Mouse (Mus musculus): ENCODE data around the gene Tex33.
A peak's percentile ranks its signal among the peaks of the same experiment; 100 is the strongest.

Gene Tex33

DNA sequence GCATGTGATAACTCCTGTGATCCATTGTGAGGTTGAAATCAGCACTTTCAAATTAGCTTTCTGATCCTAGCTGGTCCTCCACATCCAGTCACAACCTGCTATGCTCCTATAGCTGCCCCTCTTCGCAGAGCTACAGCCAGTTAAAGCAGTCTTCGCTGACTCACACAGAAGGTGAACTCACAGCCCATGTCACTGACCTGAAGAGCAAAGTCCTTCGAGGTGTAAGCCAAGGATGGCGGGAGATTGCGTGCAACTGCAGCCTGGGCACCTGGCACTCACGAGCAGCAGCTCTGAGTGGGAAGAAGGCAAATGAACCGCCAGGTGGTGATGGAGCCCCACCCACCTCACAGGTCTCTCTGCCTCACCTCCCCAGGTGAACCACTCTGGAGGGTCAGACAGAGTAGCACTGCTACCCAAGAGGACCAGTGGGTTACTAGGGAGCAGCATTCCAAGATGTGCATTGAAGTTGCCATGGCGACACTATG is at the start of gene Tex33:
Tex33 (minus strand) TSS at position 435 of the 485 bp plus-strand sequence.
- no peak for DNase-seq (ENCODE audit: low read depth, low spot score)

DNA sequence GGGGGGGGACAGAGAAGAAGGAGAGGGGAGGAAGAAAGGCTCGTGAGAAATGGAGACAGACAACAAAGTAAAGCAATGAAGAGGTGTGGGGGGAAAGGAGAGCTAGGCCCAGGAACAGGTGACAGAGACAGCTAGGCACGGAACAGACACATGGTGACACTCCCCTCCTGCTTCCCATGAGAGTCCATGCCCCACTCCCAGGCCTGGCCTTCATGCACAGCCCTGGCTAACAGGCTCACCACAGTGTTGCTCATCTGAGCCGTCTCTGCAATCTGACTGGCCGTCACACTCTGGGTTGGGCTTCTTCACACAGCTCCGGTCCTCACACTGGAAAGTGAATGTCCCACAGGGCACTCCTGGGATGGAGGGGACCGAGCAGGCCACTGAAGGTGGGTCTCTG is 48.1 kb upstream of the Tex33 start:
- no peak for DNase-seq (ENCODE audit: low read depth, low spot score)

DNA sequence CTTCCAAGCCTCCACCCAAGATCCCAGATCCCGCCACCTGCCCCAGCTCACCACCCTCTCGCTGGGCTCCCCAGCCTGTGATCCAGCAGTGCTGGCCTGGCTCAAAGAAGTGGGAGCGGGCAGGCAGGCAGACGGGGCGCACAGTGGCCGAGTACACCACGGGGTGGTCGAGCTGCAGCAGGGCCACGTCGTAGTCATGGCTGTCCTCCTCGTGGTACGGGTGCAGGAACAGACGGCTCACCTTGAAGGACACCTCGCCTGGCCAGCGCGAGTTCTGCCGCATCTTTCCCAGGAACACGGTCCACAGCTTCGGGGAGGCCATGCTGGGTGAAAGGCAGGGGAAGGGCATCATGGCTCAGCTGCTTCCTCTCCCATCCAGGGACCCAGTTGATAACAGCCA is 46.5 kb upstream of the Tex33 start:
- no peak for DNase-seq (ENCODE audit: low read depth, low spot score)

DNA sequence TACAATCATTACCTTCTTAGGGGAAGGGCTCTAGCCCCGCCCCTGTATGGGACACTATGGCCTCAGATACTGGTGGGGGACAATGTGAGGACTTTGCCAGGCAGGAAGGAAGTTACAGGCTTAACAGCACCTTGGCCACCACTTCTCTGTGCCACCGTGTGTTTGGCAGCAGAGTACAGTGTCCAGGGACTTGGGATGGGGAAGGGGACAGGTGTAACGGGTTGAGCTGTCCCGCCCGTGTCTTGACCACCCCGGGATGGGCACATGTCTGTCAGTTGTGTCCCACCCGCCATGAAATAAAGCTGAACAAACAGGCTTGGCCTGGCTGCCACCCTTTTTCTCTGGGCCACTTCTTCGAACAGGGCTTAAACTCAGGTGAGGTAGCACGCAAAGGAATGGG is 43.3 kb upstream of the Tex33 start:
- no peak for DNase-seq (ENCODE audit: low read depth, low spot score)

DNA sequence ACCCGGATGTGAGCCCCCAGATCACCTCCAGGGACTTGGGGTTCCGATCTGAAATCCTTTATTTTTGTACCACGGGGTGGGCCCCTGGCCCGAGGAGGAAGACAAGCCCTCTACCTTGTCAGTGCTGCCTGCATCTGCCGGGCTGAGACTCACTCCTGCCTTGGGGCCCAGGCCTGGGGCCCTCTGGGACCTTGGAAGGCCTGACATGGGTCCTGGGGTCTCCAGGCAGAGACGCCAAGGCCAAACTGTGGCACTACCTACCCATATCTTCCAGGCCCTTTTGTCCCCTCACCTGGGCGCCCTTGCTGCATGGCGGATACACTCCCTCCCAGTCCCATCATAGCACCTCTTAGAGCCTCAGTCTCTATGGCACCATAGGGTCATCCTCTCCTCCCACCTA is 42.8 kb upstream of the Tex33 start:
- no peak for DNase-seq (ENCODE audit: low read depth, low spot score)

DNA sequence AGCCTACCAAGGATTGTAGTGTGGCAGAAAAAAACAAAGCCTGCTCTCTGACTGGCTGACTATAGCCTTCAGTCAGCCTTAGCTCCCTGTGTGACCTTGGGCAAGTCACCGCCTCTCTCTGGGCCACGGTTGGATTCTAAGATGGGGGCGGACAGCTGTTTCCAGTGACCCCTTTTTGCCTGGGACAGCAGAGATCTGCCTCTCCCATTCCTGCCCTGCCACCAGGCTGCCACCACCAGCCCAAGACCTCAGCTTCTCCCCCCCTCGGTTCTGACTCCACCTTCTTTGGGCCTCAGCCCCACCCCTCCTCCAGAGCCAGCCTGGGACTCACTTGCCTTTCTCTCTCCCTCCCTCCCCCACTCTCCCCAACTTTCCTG is 42.3 kb upstream of the Tex33 start:
- no peak for DNase-seq (ENCODE audit: low read depth, low spot score)

DNA sequence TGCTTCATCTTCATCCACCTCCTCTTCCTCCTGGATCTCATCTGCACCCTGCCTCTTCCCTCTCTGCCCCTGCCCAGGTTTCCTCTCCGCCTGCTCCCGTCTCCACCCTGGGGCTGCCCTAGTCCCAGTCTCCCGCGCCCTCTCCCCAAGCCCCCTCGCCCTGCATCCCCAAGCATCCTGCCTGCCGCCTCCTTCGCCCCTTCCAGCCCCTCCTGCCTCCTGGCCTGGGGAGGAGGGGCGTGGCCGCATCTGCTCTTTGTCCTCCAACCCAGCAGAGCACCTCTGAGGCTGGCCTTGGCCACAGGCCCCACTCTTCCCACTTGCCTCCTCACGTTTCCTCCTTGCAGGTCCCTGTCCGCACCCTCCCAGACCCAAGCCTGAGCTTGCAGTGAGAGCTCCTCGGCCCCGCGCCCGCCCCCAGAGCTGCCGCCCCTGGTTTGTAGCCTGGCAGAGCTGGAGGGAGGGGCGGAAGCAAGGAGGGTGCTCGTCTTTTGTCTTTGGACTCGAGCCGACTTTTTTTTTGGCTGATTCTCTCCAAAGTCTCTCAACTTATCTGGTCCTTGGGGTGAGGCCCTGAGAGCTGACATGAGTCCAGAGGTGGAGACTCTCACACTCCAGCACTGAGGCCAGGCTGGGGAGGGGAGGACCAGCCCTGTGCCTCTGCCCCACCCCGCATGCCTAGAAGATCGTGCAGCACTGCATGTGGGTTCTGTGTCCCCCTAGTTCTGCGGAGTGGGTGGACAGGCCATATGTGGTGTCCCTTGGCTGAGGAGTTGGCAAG is 41.7 kb upstream of the Tex33 start:
- DNase-seq (ENCODE audit: low read depth, low spot score): peak; percentile 35

DNA sequence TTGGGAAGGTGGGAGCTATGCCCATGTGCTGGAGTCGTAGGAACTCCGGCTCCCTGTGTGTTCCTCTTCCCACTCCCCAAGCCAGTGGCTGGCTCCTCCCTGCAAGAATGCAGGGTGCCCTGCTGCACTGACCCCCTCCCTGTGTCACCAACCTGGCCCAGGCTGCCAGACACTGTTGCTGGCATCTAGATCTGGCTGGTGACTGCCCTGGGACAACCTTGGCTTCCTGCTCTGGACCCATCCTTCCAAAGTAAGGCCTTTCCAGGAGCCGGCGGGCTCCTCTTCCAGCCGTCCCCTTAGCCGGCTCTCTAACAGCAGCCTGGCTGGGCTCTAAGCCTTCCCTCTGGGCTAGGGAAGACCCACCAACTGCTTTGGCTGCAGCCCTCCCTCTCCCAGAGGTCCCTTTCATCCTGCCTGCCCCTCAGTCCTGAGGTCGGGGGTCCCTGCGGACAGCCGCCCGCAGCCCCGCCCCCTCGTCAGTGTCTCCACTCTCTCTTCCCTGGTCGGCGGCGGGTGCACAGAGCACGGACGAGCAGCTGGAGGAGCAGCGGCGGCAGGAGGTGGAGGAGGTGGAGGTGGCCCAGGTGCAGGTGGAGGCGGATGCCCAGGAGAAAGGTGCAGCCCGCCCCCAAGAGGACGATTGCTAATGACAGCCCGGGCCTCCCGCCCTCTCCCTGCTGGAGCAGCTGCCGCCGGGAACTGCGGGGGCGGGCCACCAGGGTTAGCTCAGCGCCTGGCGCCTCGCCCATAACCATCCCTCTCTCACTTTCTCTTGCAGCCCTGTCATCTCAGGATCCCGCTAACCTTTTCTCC is 40.9 kb upstream of the Tex33 start:
- peak; percentile 62 for DNase-seq (ENCODE audit: low read depth, low spot score)

DNA sequence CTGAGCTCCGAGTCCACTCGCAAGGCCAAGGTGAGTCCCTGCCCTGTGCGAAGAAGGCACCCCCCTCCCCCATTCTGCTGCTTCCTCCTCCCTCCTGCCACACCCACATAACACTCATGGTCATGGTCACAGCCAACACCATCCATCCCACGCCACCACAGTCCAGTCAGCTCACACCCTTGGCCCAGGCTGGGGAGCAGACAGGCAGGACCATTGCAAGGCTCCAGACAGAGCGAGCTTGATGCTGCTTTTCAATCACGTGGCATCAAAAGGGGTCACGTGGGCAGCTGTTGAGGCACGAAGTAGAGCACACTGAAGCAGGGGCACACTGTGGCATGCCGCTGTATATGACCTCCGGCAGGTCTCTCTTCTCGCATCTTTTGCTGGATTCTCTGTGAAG is 40.0 kb upstream of the Tex33 start:
- DNase-seq (ENCODE audit: low read depth, low spot score): no peak

DNA sequence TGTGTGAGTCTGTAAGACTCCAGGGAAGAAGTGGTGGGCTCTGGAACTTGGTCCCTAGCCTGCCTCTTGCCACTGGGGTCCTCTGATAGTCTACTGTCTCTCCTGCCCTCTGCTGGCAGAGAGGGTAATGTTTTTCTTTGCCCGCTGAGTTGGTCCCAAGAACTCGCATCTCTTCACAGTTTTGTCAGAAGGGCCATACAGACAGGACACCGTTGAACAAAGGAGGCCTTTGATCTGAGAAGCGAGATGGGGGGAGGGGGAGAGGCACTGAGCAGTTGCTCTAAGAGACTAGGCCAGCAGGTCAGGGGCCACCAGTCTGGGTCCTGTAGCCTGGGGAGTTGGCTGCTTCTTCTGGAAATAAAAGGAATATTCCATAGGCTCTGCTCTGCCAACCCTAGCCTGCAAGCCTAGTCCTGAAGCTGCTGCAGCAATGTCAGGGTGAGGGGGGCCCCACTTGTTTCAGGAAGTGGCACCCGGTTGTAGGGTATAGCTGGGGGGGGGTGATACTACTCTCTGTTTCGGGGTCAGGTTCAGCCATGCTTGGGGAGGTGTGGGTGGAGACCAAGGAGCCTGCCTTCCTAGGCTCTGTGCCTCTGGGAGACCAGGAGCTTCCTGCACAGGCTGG is 39.3 kb upstream of the Tex33 start:
- DNase-seq (ENCODE audit: low read depth, low spot score): peak; percentile 76

DNA sequence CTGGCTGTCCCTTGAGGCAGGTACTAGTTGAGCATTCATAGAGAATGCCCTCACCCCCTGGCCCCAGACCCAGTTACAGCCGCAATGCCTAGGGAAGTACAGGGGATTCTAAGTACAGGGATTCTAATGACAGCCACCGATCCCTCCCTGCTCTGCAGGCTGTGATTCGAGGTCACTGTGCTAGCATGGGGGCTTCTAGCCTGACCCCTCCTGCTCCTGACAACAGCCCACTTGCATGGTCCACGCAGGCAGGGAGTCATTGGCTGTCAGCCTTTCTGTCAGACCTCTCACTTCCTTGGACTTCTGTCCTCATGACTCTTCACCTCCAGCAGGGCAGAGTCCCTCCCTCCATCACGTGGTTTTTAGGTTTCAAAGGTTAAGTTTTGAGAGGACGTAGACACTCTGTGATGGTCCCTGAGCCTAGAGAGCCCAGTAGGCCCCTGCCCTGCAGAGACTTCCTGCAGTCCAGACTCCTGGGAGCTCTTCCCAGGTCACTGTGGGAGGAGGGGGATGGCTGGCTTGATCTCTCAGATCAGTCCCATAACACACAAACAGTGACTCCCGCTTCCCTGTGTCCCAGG is 35.9 kb upstream of the Tex33 start:
- DNase-seq (ENCODE audit: low read depth, low spot score): no peak

DNA sequence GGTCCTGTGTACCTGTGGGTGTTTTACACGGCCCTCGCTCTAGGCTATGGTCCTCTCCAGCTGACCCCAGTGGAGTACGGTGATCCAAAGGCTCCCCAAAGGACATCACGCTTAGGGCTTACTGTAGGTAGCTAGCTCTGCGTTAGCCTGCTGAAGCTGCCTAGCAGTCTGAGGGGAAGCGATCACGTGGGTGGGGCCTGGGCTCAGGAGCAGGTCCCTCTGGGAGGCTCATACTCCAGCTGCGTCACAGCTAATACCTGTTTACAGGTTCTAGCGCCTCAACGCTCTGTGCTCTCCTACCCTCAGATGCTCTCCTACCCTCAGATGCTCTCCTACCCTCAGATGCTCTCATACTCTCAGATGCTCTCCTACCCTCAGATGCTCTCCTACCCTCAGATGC is 35.2 kb upstream of the Tex33 start:
- no peak for DNase-seq (ENCODE audit: low read depth, low spot score)

DNA sequence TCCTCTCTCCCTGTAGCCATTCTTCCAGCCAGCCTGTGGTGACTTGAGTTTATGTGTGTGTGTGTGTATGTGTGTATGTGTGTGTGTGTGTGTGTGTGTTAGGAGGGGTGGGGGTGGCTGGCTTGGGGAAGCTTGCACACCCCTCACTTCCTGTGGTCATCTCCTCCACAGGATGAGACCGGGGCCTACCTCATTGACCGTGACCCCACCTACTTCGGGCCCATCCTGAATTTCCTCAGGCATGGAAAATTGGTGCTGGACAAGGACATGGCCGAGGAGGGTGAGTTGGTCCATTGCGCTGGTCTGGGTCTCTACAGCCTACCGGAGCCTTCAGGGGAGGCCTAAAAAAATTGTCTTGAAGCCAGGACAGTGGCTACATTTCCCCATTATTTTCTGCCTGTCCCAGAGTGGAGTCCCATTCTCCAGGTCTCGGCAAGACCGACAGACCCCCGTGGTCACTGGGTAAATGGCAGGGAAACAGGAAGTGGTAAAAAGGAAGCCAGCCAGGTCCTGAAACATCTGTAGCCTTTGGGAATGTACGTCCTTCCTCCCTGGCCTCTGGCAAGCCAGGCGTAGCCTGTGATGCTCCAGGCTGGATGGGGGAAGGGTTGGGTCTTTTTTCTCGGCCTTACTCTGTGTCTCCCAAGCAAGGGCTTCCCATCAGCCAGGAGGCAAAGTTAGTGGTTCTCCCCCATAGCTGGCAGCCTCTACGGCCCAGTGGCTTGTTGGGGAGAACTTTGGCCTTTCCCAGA is 34.3 kb upstream of the Tex33 start:
- DNase-seq (ENCODE audit: low read depth, low spot score): no peak

DNA sequence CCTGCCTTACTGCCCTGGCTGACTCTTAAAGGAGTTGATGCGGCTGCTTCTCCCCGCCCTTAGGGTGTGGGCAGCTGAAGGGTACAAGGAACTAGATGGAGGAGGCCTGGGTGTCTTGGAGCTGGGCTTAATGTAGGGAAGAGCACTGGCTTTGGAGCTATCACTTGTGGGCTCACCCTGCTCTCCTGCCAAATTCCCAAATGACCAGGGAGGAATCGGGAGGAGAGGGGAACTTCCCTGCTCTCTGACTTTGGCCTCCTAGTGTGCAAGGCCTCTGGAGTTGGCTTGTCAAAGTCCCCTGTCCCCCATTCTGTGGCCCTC is 33.4 kb upstream of the Tex33 start:
- no peak for DNase-seq (ENCODE audit: low read depth, low spot score)

DNA sequence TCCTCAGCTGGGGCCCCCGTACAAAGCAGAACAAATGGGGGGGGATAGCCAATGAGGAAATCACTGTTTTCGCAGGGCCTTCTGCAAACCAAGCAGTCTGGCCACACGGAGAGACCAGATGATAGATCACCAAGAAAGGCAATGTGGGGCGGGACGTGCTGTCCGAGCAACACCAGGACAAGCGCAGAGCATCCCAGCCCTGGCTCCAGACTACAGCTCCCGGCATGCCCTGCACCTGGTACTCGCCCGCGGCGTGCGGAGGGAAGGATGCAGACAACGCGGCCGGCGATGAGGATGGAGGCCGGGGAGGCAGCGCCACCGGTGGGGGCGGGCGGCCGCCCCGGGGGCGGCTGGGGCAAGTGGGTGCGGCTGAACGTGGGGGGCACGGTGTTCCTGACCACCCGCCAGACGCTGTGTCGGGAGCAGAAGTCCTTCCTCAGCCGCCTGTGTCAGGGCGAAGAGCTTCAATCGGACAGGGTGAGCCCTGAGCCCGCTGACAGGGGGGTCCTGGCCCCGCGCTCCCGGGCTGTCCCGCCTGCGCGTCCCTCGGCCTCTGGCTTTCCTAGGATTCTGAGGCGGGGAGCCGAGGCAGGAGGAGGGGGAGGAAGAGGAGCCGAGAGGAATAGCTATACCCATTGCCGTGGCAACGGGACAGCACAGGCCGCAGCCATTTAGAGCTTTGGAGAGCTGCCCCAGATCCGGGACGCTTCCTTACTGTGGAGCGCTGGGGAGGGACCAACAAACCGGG is 32.9 kb upstream of the Tex33 start, which contains the start of gene Kctd17:
Kctd17 (plus strand) TSS at position 174 of the 748 bp plus-strand sequence.
- peak; percentile 85 for DNase-seq (ENCODE audit: low read depth, low spot score)

DNA sequence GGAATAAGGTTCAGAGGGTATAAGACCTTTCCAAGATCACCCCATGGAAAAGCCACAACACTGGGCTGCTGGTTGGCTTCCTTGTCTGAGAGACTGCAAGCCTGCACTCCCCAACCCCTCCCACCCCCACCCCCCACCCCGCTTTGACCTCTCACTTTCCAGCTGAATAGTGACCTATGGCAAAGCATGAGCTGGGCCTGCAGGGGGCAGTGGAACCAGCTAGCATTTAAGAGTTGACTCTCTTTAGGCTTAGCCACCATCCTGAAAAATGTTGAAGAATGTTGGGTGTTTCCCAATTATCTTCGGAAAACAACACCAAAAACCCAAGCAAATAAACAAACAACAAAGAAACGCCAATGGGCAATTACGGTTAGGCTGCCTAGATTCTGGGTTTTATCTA is 29.5 kb upstream of the Tex33 start:
- no peak for DNase-seq (ENCODE audit: low read depth, low spot score)

DNA sequence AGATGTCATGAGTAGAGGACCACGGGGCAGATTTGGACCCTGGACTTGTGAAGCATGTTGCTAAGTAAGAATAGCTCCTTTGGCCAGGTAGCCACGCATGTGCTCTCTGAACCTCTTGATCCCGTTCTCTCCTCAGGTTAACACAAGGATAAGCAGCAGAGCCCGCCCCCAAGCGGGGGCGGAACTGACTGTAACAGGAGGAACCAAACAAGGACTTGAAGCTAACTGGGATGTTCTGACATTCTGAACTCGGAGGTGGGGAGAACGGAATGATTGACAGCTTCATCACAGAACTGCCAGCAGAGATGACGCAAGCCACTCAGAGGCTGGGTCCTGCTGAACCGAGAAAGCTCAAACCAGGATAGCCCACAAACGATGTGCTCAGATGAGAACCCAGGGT is 28.8 kb upstream of the Tex33 start:
- no peak for DNase-seq (ENCODE audit: low read depth, low spot score)

DNA sequence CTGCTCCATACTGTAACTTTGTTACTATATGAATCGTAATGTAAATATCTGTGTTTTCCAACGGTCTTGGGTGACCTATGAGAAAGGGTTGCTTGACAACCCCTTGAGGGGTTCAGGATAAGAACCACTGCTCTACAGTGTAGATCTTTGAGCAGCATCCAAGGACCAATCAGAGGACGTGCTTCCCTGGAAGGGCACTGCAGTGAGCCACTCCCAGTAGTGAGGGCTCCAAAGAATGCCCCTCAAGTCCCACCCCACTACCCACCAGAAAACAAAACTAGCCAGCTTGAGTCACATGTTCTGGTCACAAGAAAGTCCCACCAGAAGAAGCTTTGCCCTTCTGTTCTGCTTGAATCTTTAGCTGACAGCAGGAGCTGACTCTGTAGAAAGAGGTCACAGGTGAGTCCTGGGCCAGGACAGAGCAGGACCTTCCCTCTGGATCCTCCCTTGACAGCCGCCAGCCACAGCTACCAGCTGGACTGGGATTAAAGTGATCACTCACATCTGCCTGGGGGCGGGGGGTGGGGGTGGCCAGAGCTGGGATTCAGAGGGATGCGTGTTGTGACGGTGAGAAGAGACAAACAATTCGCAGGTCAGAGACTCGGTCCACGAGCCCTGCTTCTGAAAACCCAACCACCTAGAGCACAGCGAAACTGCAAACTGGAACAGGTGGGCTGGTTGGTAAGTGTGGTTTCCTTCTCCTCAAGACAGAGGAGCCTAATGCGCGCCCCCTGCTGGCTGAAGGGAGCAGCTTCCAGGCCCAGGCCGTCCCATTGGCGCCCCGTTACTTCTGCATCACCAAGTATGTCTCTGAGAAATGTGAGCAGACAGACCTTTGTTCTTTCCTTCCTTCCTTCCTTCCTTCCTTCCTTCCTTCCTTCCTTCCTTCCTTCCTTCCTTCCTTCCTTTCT is 26.6 kb upstream of the Tex33 start:
- DNase-seq (ENCODE audit: low read depth, low spot score): peak; percentile 84

DNA sequence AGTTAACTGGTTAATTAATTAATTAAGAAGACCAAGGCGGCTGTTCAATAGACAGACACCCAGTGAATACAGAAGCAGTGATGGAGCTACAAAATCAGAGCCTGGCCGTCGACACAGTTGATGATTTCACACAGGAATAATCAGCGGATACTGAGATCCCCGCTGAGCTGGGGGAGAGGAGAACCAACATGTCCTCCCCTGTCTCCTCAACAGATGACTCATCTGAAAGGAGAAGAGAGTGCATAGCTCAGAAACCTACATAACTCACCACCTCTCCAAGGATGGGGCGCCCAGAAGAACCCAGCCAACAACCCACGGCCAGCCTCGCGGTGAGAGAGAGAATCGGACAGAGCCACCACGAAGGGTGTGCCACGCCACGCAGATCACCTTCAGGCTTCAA is 24.7 kb upstream of the Tex33 start:
- DNase-seq (ENCODE audit: low read depth, low spot score): no peak

DNA sequence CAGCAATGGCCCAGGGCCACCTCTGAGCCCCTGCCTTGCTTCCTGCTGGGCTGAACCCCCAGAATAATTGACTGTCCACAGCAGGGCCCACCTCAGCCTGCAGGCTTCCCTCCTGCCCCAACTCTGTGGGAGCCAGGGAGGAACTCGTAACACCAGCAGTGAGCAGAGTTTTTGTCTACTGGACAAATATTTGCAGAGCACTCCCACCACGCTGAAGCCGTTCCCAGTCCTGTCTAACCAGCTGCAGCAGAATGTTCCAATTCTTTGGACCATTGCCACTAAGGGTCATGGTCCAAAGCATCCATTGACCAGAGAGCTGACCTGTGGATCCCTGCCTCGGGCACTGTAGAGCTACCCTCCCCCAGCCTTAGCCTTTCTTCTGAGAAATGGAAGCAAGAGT is 21.2 kb upstream of the Tex33 start:
- no peak for DNase-seq (ENCODE audit: low read depth, low spot score)
